Mouse (Mus musculus) brain, adult 10 weeks (tissue): ENCODE data around the gene Eral1. TPM values are rescaled to one million over a fixed set of nuclear protein-coding genes. Genes with fewer than 3 reads are reported as not detected.

Experiments
- polyA plus RNA-seq: library from polyadenylated mRNA; stranded (reverse); fragments of 350-450 nt; fragmentation: Illumina TruSeq; extraction: RNeasy Lipid Tissue Mini Kit (QIAGEN cat#74804); gene quantifications from one replicate; pipeline ENCODE4 v1.2.3, GENCODE M21; 2015; ENCODE audit warnings: low read depth, low replicate concordance

Eral1 gene
- polyA plus RNA-seq: 19.6 TPM

DNA sequence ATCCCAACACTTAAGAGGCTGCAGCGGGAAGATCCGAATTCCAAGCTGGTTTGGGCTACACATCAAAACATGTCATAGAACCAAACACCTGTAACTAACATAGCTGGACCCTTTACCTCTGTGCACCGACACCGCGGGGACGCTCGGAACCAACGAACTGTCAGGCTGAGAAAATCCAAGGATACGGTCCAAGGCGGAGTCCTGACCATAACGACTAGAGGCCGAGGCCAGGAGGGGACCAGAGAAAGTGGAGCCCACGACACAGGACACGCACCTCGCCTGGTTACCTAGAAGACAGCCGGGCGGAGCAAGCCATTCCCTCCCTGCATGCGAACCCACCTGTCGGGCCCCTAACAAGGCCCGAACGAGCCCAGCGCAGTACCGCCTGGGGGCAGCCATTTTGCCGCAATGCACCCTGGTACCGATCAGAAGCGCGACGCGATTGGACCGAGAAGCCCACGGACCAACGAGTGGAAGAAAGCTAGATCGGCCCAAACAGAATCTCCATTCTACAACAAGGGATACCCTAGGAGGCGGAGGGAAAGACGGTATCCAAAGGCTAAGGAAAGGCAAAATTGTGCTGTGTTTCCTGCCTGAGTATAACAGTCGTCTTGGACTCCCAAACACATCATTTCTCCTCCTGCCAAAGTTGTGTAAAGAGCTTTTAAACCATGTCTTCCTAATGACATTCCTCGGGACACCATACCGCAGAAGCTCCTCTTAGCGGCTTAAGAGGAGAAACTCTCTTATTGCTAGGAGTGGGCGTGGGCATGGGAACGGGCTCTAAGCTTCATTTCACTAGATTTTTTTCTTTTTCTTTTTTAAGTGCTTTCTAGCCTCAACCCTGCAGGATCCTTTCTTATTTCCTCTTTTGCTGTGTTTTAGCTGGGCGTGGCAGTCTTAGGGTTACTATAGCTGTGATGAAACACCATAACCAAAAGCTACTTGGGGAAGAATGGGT lies at the start of gene Eral1:
Eral1 (minus strand) TSS at position 423 of the 961 bp plus-strand sequence.

GRCm38 (mm10) chr11:78094504-78095143 lies 14.4 kb upstream of the Eral1 start, which contains the start of gene Fam222b:
TSS of gene Fam222b (plus strand) at chr11:78094660.

DNA sequence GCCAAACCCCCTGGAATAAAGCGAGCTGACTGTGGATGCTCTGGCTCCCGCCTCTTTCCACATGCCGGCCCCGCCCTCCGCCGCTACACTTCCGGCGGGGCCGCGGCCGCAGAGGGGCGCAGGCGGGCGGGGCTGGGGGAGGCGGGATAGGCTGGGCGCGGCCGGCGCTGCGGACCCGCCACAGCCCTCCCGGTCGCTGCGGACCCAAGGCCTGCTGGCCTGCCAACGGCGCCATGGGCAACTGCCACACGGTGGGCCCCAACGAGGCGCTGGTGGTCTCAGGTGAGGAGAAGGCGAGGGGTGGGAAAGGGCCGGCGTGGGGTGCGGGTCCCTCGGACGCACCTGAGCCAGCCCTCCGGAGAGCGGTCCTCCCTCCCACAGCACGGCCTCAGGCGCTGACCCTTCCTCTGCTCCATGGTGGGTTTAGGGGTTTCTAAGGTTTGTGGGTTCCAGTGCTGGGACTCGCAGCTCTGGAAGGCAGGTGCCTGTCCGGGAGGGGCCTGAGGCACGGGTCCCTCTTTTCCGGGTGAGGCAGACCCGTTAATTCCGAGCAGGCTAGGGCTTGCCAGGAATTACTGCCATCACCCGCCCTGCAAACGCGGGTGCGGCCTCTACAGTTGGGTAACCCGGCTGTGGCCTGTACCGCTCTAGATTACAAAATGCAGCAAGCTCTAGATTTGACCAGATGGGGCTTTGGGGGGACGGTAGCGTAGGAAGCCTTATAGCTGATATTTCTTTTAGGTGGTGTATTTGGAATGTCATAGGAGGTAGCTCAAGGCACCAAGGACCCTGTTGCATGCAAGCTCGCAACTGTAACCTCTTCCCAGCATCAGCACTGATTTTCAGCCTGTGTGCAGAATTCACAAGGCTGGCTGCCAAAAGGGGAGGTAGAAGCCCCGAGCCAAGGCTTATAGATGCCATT lies 42.1 kb downstream of the Eral1 start, which contains the start of gene Flot2:
Flot2 (plus strand) TSS at position 101 of the 922 bp plus-strand sequence.

DNA sequence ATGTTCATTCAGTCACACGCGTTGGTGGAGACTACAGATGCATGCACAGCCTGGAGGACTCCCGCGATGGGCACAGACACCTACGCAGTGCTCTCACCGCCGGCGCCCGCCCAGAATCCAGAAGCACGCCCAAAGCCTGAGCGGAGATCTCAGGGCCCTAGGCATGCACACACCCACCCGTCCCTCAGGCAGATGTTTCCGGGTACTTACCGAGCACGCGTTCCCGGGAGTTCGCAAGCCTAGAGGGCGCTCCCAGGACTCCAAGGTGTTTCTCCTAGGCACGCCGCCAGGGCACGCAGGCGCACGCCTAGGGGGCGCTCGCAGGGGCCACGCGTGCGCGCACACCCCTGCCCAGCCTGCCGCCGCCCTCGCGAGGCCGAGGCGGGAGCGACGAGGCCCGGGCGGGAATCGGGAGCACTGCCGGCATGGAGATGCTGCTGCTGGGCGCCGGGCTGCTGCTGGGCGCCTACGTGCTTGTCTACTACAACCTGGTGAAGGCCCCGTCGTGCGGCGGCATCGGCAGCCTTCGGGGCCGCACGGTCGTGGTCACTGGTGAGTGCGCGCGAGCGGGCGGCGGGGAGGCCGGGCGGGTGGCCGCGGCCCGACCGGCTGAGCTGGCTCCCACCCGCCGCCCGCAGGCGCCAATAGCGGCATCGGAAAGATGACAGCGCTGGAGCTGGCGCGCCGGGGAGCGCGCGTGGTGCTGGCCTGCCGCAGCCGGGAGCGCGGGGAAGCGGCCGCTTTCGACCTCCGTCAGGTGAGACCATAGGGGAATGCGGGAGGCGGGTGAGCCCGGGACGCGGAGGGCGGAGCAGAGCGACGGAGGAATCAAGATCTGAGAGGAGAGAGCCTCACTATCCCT lies 48.0 kb downstream of the Eral1 start, which contains the start of gene Dhrs13:
Dhrs13 (plus strand) TSS at position 334 of the 862 bp plus-strand sequence.

Other genes with a start within 250 kb of the Eral1 start
- gene Pipox, start 186.3 kb downstream of the Eral1 start, polyA plus RNA-seq: 1.9 TPM
- 105 TPM for gene Sez6, start 149.6 kb downstream of the Eral1 start, polyA plus RNA-seq
- 33.7 TPM for gene Phf12, start 97.6 kb downstream of the Eral1 start, polyA plus RNA-seq
- gene Dhrs13, start 48.1 kb downstream of the Eral1 start, polyA plus RNA-seq: 9.1 TPM
- gene Flot2, start 42.5 kb downstream of the Eral1 start, polyA plus RNA-seq: 96.3 TPM
- gene Fam222b, start 14.3 kb upstream of the Eral1 start, polyA plus RNA-seq: 20.0 TPM
- 8.2 TPM for gene Traf4, start 85.2 kb upstream of the Eral1 start, polyA plus RNA-seq
- 3.7 TPM for gene Nek8, start 96.3 kb upstream of the Eral1 start, polyA plus RNA-seq
- 46.4 TPM for gene Tlcd1, start 96.3 kb upstream of the Eral1 start, polyA plus RNA-seq
- 1,303 TPM for gene Rpl23a, start 103.2 kb upstream of the Eral1 start, polyA plus RNA-seq
- 20.4 TPM for gene Rab34, start 108.0 kb upstream of the Eral1 start, polyA plus RNA-seq
- gene Proca1, start 113.0 kb upstream of the Eral1 start, polyA plus RNA-seq: 5.9 TPM
- 105 TPM for gene Sdf2, start 165.4 kb upstream of the Eral1 start, polyA plus RNA-seq
- 54.7 TPM for gene Supt6, start 165.6 kb upstream of the Eral1 start, polyA plus RNA-seq
- 99.7 TPM for gene 2610507B11Rik, start 181.4 kb upstream of the Eral1 start, polyA plus RNA-seq
- 15.8 TPM for gene BC030499, start 210.5 kb upstream of the Eral1 start, polyA plus RNA-seq
- gene Spag5, start 221.1 kb upstream of the Eral1 start, polyA plus RNA-seq: 8.5 TPM
- gene Aldoc, start 242.6 kb upstream of the Eral1 start, polyA plus RNA-seq: 1,477 TPM
- gene Pigs, start 248.0 kb upstream of the Eral1 start, polyA plus RNA-seq: 43.4 TPM